Mouse (Mus musculus) ES-Bruce4 (cell line): Measurements from ENCODE around the gene Ggta1. TPM values are rescaled to one million over a fixed set of nuclear protein-coding genes. Genes with fewer than 3 reads are reported as not detected.

Source experiments
- H3K27ac ChIP-seq: 2 replicates; pipeline ENCODE4 v1.5.1; 2012; ENCODE audit warnings: low read length, inconsistent platforms; ENCODE audit not compliant: insufficient read depth
- H3K27me3 ChIP-seq: 2 replicates; pipeline ENCODE4 v1.6.1; 2012; ENCODE audit warnings: mild to moderate bottlenecking, low read length, inconsistent platforms; ENCODE audit not compliant: control insufficient read depth, poor library complexity, insufficient read depth, severe bottlenecking
- H3K36me3 ChIP-seq: 2 replicates; pipeline ENCODE4 v1.6.1; 2012; ENCODE audit warnings: inconsistent platforms, mild to moderate bottlenecking, low read length, moderate library complexity; ENCODE audit not compliant: control insufficient read depth, poor library complexity, insufficient read depth, severe bottlenecking
- H3K4me1 ChIP-seq: one replicate; pipeline ENCODE4 v1.8.1; 2011; ENCODE audit warnings: low read length; ENCODE audit not compliant: control insufficient read depth, insufficient read depth
- H3K4me3 ChIP-seq: 2 replicates; pipeline ENCODE4 v1.5.1; 2011; ENCODE audit warnings: low read depth, mild to moderate bottlenecking, low read length
- H3K9ac ChIP-seq: 2 replicates; pipeline ENCODE4 v1.6.1; 2012; ENCODE audit warnings: low read depth, mild to moderate bottlenecking, inconsistent platforms; ENCODE audit not compliant: poor library complexity, severe bottlenecking
- H3K9me3 ChIP-seq: replicated peaks from 2 replicates; pipeline ENCODE4 v1.6.1; 2012; ENCODE audit warnings: mild to moderate bottlenecking, low read length, inconsistent platforms; ENCODE audit not compliant: control insufficient read depth, poor library complexity, insufficient read depth, severe bottlenecking
- CTCF ChIP-seq: IDR thresholded peaks from one replicate; pipeline ENCODE4 v1.8.1; 2011; ENCODE audit warnings: low read depth, low read length
- EP300 ChIP-seq: IDR thresholded peaks from 2 replicates; pipeline ENCODE4 v1.6.1; 2011; ENCODE audit warnings: low read depth, low read length; ENCODE audit not compliant: insufficient read depth
- POLR2A ChIP-seq: IDR thresholded peaks from one replicate; pipeline ENCODE4 v1.8.1; 2011; ENCODE audit warnings: low read length; ENCODE audit not compliant: insufficient read depth
- polyA plus RNA-seq: library from polyadenylated mRNA; stranded (reverse); fragments of >200 nt; gene quantifications from 2 replicates; pipeline ENCODE4 v1.2.4, GENCODE M21; 2011; ENCODE audit warnings: low read depth; ENCODE audit not compliant: missing spikeins, insufficient read depth, insufficient read length

Ggta1 gene
- polyA plus RNA-seq, 1 experiment = 52.5 TPM

- H3K9me3 ChIP-seq = no peaks in the 10 kb centered on the region
- H3K4me1 ChIP-seq = peaks cover 5% of the 10 kb centered on the region
- no peaks in the 10 kb centered on the region for H3K36me3 ChIP-seq
- no peaks in the 10 kb centered on the region for H3K27me3 ChIP-seq
- TF ChIP-seq EP300 = no peak
- no peak for TF ChIP-seq CTCF
- no peak for TF ChIP-seq POLR2A
- no peak overlapping the region for H3K9ac ChIP-seq
- H3K27ac ChIP-seq = no peak overlapping the region
- no peak overlapping the region for H3K4me3 ChIP-seq
These were observed 40.1 kb upstream of the Ggta1 start for GRCm38 (mm10) chr2:35503021-35503722.

GRCm38 (mm10) chr2:35502561-35502960 is 39.5 kb upstream of the Ggta1 start:
- Histone ChIP-seq H3K9ac (no peak overlapping the region), H3K27ac (no peak overlapping the region), H3K36me3 (no peaks in the 10 kb centered on the region), H3K4me3 (no peak overlapping the region), H3K9me3 (no peaks in the 10 kb centered on the region), H3K27me3 (no peaks in the 10 kb centered on the region), H3K4me1 (peaks cover 5% of the 10 kb centered on the region)
- TF ChIP-seq CTCF = no peak
- TF ChIP-seq POLR2A = no peak
- no peak for TF ChIP-seq EP300

DNA sequence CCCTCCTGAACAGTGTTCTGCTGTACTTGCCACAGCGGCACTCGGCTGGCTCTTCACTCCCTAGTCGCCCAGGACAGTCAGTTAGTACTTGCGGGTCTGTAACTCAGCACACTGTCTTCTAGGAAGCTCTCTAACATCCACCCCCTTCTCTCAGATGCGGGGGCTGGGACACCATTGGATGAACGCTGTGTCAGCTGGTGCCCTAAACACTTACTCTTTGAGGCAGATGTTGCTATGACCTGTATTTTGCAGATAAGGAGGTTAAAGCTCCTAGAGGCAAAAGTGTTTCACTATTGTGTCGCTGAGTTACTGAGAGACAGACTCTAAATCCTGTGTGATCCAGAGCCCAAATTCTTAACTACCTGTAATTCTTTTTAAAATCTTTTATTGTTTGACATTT is 36.4 kb upstream of the Ggta1 start:
- Histone ChIP-seq H3K9ac (no peak overlapping the region), H3K4me1 (no peaks in the 10 kb centered on the region), H3K36me3 (no peaks in the 10 kb centered on the region), H3K4me3 (no peak overlapping the region), H3K27me3 (no peaks in the 10 kb centered on the region), H3K9me3 (no peaks in the 10 kb centered on the region), H3K27ac (no peak overlapping the region)
- TF ChIP-seq EP300 (no peak), CTCF (no peak), POLR2A (no peak)

DNA sequence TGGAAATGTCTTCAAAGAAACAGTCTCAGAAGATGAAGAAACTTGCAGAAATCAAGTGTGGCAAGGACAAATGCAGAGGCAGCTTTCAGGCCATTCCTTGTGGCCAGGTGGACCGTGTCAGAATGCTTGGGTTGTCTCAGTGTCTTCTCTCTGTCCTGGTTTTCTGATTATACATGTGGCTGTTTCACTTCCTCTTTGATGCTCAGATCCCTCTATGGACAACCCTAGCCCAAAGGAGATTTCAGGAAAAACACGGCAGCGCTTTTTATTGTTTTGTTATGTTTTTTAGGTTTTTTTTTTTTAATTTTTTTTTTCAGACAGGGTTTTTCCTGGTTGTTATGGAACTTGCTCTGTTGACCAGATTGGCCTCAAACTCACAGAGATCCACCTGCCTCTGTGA is 35.9 kb upstream of the Ggta1 start:
- no peaks in the 10 kb centered on the region for H3K36me3 ChIP-seq
- H3K27ac ChIP-seq = no peak overlapping the region
- no peak overlapping the region for H3K9ac ChIP-seq
- H3K4me3 ChIP-seq = no peak overlapping the region
- no peaks in the 10 kb centered on the region for H3K4me1 ChIP-seq
- TF ChIP-seq EP300 = no peak
- TF ChIP-seq CTCF = no peak
- no peak for TF ChIP-seq POLR2A
- H3K27me3 ChIP-seq = no peaks in the 10 kb centered on the region
- H3K9me3 ChIP-seq = no peaks in the 10 kb centered on the region

DNA sequence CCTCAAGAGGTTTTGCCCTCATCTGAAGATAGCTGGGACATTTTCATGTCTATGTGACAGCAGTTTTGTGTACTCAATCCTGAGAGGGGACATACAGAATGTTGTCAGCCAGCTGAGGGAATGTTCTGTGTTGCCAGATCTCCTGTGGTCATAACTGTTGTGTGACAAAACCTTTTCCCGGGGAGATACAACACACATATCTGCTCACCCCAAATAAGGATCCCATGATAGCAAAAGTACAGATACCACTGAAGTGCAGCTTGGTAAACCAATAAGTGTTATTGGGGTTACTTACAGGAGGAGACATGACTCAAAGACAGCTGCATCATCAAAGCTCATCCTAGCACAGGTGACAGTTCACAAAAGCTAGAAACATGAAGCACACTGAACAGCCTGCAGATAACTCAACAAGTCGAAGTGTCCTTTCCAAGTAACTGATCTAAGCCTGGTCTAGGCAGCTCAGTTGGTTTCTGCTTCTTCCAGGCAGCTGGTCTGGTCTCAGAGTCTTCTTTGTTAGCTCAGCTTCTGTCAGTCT is 34.7 kb upstream of the Ggta1 start:
- Histone ChIP-seq H3K9ac (no peak overlapping the region), H3K36me3 (no peaks in the 10 kb centered on the region), H3K27me3 (no peaks in the 10 kb centered on the region), H3K4me1 (peaks cover 7% of the 10 kb centered on the region), H3K9me3 (no peaks in the 10 kb centered on the region), H3K4me3 (no peak overlapping the region), H3K27ac (no peak overlapping the region)
- TF ChIP-seq EP300 (no peak), POLR2A (no peak), CTCF (no peak)

- Histone ChIP-seq H3K27me3 (no peaks in the 10 kb centered on the region), H3K27ac (no peak overlapping the region), H3K4me3 (no peak overlapping the region), H3K4me1 (peaks cover 7% of the 10 kb centered on the region), H3K9ac (no peak overlapping the region), H3K9me3 (no peaks in the 10 kb centered on the region), H3K36me3 (no peaks in the 10 kb centered on the region)
- no peak for TF ChIP-seq CTCF
- no peak for TF ChIP-seq EP300
- no peak for TF ChIP-seq POLR2A
These were observed 33.4 kb upstream of the Ggta1 start for GRCm38 (mm10) chr2:35496279-35497013.
